8 mouse cellular contexts compared by ENCODE assay signal in the genomic region with DNA sequence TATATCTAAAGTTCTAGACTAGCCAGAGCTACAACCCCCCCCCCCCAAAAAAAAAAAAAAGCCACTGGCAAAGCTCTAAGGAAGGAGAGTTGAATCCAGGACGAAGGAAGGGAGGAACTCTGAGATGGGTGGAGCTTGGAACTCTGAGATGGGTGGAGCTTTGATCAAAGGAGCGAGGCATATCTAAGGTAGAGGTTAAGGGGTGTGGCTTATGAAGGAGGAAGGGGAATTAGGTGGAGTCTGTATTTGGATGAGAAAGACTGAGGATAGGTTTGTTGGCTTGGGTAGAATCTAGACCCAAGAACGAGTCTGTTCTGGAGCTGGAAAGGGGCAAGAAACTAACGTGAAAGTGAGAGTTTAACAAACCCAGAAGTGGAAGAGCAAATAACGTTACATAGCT. TPM values are rescaled to one million over a fixed set of nuclear protein-coding genes. Genes with fewer than 3 reads are reported as not detected.
DNase-seq lines count a peak whose midpoint lies in the region; ATAC-seq lines count a peak whose summit lies in the region.

No protein-coding gene starts in this region.

- peaks cover 19% of the 10 kb centered on the region for H3K27me3 ChIP-seq in embryonic facial prominence, embryonic 12.5 days
- peaks cover 36% of the 10 kb centered on the region for H3K27me3 ChIP-seq in limb, embryonic 10.5 days (ENCODE audit: low read depth, poor library complexity, severe bottlenecking)
- peaks cover 16% of the 10 kb centered on the region for H3K27me3 ChIP-seq in midbrain, embryonic 15.5 days (replicated peaks)

- H3K9me3 ChIP-seq in embryonic facial prominence, embryonic 12.5 days: no peaks in the 10 kb centered on the region
- no peaks in the 10 kb centered on the region for H3K9me3 ChIP-seq in limb, embryonic 10.5 days (replicated peaks)
- H3K9me3 ChIP-seq in midbrain, embryonic 15.5 days: no peaks in the 10 kb centered on the region

- 12% methylated on average over 5 of the region's 5 CpGs for WGBS in embryonic facial prominence, embryonic 12.5 days
- WGBS in limb, embryonic 10.5 days: 10% methylated on average over 5 of the region's 5 CpGs
- WGBS in midbrain, embryonic 15.5 days: 21% methylated on average over 5 of the region's 5 CpGs

- no peaks in the 10 kb centered on the region for H3K36me3 ChIP-seq in embryonic facial prominence, embryonic 12.5 days
- H3K36me3 ChIP-seq in limb, embryonic 10.5 days: no peaks in the 10 kb centered on the region
- H3K36me3 ChIP-seq in midbrain, embryonic 15.5 days (replicated peaks): no peaks in the 10 kb centered on the region

- H3K4me2 ChIP-seq in embryonic facial prominence, embryonic 12.5 days (replicated peaks): peak overlapping the region; percentile 89
- H3K4me2 ChIP-seq in midbrain, embryonic 15.5 days: peak overlapping the region; percentile 81

- H3K9ac ChIP-seq in embryonic facial prominence, embryonic 12.5 days: 0 out of 2 replicates have a peak overlapping the region, but pooled peaks have one; percentile 34
- no peak overlapping the region for H3K9ac ChIP-seq in midbrain, embryonic 15.5 days

- peaks cover 10% of the 10 kb centered on the region for H3K4me1 ChIP-seq in embryonic facial prominence, embryonic 12.5 days
- peaks cover 18% of the 10 kb centered on the region for H3K4me1 ChIP-seq in limb, embryonic 10.5 days
- peaks cover 15% of the 10 kb centered on the region for H3K4me1 ChIP-seq in midbrain, embryonic 15.5 days

- ATAC-seq in embryonic facial prominence, embryonic 12.5 days (ENCODE audit: insufficient number of reproducible peaks, insufficient read depth, low FRiP score, low TSS enrichment): no peak
- ATAC-seq in midbrain, embryonic 15.5 days (replicated peaks): no peak

- H3K27ac ChIP-seq in embryonic facial prominence, embryonic 12.5 days: no peak overlapping the region
- no peak overlapping the region for H3K27ac ChIP-seq in limb, embryonic 10.5 days
- H3K27ac ChIP-seq in midbrain, embryonic 15.5 days: no peak overlapping the region

- peak overlapping the region; percentile 39 for H3K4me3 ChIP-seq in embryonic facial prominence, embryonic 12.5 days
- H3K4me3 ChIP-seq in limb, embryonic 10.5 days: peak overlapping the region; percentile 52
- peak overlapping the region; percentile 38; the same call in 1 of the 2 replicates for H3K4me3 ChIP-seq in midbrain, embryonic 15.5 days

- DNase-seq in kidney, adult 9 months: peak; percentile 27
- DNase-seq in kidney, postnatal 10 days: no peak
- no peak for DNase-seq in limb, embryonic 10.5 days (ENCODE audit: low spot score)
- no peak for DNase-seq in right cerebral cortex, postnatal 36 days (ENCODE audit: low spot score in 2 of 2)
- DNase-seq in cerebellum, adult 11 months: no peak
- no peak for DNase-seq in frontal cortex, postnatal 25 days (ENCODE audit: low spot score in 2 of 2)

RNA-seq across cellular contexts. Expression of a gene that starts 0.5 kb away (rescaled TPM):
- polyA plus RNA-seq in embryonic facial prominence, embryonic 12.5 days (2016; fragmentation: Nextera tagmentation; extraction: Ambion mirVana): 0.23 and 0.27 TPM in 2 replicates
- polyA plus RNA-seq in limb, embryonic 10.5 days (2016; fragmentation: Nextera tagmentation; extraction: Ambion mirVana): 0.11 TPM in 1 of 2 replicates, not detected in the other
- polyA plus RNA-seq in midbrain, embryonic 15.5 days (2015; fragmentation: Nextera tagmentation; extraction: Ambion mirVana): 0.22 and 0.35 TPM in 2 replicates

RNA-seq across cellular contexts. Expression of a gene that starts 23.2 kb away (rescaled TPM):
- 22.1 and 23.0 TPM in 2 replicates for polyA plus RNA-seq in embryonic facial prominence, embryonic 12.5 days (2016; fragmentation: Nextera tagmentation; extraction: Ambion mirVana)
- 23.8 and 32.1 TPM in 2 replicates for polyA plus RNA-seq in limb, embryonic 10.5 days (2016; fragmentation: Nextera tagmentation; extraction: Ambion mirVana)
- polyA plus RNA-seq in midbrain, embryonic 15.5 days (2015; fragmentation: Nextera tagmentation; extraction: Ambion mirVana): 7.9 and 8.9 TPM in 2 replicates
